Mouse (Mus musculus): Measurements from ENCODE around the gene Tuba1c. TPM values are rescaled to one million over a fixed set of nuclear protein-coding genes. Genes with fewer than 3 reads are reported as not detected.

Gene Tuba1c
- 100 to 1,000 TPM; 144 to 176 TPM for total RNA-seq (2021)
- long read RNA-seq, experiment 1, transcript Tuba1c-201 (4 exons, 1,982 nt) = major isoform, 97 of 196 reads
- long read RNA-seq, experiment 1, partial matches to known transcripts = 94 of 196 reads
- long read RNA-seq, experiment 1, other reads (novel, unspliced or antisense) = 5 of 196 reads
- long read RNA-seq, experiment 2, transcript Tuba1c-201 (4 exons, 1,982 nt) = major isoform, 24 of 54 reads
- long read RNA-seq, experiment 2, partial matches to known transcripts = 27 of 54 reads
- long read RNA-seq, experiment 2, other reads (novel, unspliced or antisense) = 3 of 54 reads

DNA sequence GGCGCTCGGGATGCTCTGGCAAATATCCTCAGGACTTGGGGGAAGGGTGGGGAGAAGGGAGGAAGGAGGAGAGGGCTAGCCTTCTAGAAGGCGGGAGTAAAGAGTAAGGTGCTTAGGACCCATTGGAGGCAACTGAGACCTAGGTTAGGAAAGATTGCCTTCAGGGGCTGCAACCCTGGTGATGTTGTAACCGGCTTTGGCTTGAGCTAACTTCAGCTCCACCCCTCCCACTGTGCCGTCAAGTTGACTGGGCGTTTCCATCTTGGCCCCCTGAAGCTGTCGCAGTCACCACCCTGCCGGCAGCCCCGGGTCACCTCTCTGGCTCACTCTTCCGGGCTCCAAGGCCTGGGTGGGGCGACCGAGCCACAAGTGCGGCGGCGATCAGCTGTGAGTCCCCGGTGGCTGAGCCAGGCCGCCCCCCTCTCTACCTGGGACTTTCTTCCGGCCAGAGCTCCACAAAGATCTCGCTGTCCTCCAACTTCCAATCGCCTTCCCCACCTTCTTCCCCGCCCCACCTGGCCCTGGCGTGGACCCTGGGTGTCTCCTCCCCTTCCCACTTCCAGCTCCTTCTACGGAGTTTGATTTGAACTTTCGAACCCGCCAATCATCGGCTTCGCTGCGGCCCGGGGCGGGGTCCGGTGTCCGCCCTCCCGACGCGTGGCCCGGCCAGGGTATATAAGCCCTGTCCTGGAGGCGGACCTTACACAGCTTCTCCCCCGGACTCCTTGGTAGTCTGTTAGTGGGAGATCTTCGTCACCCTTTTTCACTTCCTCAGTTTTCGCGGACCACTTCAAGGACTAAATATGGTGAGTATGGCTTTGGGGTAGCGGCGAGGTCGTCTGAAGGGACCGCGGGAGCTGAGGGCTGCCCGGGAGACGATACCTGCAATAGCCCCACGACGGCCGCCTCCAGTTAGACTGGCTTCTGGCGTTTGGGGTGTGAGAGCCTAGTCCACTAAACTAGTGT is at the start of gene Tuba1c:
Gene Tuba1c (plus strand): TSS at position 273 of the 966 bp plus-strand sequence.
- peak; percentile 97 for DNase-seq

DNA sequence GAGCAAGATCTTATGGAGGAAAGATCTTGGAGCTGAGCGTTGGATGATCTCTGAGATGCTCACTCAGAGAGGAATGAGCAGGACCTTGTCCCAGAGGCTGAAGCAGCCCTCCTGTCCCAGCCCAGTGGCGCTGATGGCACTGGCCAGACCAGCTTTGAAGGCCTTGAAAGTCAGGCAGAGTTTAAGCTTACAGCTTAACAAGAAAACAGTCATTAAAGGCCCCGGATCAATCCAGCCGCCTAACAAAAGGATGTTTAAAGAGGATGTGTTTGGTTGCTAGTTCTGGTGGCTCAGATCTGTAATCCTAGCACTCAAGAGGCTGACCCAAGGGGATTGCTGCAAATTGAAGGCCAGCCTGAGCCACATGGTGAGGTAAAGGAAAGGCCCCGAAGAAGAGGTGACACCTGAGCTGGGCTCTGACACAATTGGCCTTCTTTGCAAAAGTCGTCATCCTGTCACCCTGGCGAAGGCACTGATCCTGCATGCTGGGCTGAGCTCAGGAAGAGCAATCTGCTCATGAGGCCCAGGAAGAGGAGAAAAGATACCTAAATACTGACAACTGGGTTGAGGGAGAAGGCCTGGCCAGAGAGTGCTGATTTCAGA is 49.6 kb upstream of the Tuba1c start:
- DNase-seq = no peak

DNA sequence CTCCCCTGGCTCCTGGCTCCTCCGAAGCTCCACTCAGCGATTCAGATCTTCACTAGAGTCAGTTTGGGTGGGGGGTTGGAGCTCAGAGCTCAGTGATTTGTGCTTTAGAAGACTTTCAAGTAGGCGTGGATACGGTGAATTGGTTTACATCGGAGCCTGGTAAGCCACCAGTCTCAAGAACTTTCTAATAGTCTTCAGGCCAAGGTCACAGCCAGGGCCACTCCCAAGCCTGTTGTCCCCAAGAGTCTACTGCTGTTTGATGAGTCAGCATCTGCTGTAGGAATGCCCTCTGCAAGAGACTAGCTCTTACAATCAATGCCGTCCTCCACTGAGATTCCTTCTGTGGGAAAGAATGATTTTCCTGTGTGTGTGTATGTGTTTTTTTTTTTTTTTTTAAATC is 47.6 kb upstream of the Tuba1c start:
- DNase-seq = peak; percentile 41

DNA sequence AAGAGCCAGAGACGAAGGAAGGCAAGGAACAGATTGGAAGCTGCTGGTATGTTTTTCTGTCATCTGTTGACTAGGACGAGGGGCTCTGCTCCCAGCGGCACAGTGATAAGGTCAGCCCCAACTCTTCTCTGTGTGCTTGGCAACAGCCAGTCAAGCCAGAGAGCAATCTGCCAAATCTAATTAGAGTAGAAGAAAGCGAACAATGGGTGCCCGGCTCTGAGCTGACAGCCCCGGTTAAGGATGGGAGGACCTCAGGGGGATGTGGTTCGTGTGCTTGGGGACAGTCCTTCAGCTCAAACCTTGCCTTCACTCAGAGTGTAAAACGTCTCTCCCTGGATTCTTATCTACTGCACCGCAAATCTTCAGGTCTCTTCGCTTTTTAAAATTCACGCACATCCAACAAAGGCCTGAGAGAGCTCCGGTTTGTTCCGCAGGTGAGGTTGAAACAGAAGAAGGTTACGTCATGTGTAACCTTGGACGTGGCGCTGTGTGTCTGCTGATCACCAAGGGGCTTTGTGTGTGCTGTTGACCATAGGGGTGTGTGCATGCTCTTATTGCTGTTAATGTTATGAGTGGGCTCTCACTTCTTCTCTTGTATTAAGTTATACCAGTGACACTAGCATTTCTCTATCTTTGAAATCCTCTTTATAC is 46.1 kb upstream of the Tuba1c start:
- DNase-seq = no peak

DNA sequence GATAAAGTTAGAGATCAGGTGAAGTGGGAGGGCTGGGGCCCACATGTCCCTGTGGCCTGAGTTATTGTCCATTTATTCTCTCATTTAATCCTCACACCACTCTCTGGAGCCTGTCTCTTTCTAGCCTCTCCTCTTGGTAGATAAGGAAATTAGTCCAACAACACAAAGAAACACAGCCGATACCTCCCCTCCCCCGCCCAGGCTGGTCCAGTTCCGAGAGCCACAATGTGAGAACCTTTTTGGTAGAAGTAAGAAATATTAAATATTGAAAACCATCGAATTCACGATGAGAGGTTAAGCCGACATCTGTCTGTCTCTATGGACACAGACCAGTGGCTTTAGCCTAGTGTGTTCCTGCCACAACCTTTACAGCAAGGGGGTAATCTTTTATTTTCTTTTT is 45.0 kb upstream of the Tuba1c start:
- DNase-seq = no peak

DNA sequence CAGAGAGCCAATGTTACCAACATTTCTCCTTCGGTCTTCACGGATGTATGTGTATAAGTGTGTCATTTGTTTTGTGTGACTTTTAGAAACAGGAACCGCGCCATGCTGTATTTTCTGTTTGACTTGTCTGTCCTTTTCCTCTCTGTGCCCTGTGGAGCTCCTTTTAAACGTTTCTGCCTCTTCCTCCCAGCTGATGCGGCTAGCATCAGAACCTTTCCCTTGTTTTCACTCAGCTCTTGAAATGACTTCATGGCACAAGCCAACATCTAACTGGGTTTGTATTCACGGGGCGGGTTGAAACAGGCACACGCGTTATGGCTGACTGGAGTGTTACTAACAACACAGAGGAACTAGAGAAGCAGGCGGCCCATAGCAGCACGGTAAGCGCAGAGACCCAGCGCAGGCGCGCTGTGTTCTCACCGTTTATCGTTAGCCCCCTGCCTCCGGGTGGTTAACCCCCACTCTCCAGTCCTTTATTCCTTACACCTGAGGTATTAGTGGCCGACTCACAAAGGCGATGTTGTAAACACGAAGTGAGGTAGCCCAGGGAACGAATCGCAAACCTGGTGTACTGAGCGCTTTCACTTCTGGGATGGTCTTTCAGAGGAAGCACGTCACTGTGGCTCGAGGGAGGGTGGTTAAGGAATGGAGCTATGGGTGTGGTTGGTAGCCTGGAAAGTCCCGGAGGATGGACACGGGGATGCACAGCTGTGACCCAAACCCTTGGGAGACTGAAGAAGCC is 44.3 kb upstream of the Tuba1c start:
- DNase-seq = peak; percentile 85

DNA sequence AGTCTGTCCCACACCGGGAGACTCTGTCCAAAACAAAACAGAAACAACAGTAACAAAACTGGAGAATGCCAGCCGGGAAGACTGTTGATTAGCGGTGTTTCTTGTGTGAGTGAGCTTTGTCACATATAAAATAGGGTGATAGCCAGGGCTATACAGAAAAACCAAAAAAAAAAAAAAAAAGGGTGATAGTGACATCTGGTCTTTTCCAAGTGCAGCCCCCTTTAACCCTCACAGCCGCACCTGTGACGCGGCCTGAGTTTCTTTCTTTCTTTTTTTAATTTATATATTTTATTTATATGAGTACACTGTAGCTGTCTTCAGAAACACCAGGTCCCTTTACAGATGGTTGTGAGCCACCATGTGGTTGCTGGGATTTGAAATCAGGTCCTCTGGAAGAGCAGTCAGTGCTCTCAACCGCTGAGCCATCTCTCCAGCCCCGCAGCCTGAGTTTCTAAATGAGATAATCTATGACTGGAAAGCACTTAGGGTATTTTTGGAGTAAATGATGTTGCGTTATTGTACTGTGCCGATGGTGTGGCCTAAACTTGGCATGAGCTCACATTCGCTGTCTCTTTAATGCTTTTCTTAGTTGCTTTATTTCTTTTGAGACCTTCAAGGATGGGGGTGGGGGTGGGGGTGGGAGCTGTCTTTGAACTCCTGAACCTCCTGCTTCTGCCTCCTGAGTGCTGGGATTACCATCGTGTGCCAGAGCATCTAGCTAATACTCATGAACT is 43.5 kb upstream of the Tuba1c start:
- no peak for DNase-seq

DNA sequence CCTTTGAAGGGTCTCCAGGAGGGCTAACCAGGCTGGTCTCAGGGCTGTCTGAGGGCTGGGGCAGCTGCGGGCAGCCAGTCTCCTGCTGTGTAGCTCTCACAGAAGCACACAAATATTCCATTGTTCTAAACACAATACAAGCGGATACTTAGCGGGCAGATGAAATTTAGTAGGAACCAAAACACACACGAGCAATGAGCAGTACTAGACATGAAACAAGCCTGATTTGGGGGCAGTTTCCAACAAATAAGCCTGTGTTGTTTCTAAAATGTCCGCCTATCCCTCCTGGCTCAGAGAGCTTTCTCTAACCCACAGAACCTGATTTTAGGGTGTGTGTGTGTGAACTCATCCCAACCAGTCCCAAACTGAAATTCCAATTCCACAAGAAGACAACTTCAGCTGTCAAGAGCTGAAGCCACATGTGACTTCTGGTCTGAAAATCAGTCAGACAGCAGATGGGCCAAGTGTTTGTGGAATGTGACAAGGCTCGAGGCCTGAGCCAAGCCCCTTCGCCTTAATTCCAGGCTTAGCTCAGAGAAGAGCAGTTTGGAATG is 42.5 kb upstream of the Tuba1c start:
- DNase-seq = no peak

DNA sequence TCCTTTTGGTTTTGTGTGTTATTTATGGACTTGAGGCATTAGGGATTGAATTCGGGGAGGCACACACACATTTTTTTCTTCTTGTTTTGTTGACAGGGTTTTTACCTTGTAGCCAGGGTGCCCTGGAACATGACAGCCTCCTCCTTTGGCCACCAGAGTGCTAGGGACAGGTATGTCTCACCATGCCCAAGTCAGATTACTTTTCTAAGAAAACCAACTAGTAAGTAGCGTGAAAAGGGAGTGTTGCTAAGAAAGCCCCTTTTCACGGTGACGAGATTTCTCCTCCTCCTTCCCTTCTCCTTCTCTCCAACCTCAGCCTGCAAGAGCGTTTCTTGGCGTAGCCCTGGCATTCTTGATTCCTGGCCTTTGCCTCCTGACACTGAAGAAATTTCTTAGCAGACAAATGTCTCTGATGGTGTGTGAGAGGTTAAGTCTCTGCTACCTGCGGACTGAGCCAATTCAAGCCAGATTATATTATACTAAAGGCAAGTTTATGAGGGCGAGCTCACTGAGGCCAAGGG is 42.0 kb upstream of the Tuba1c start:
- DNase-seq = no peak

DNA sequence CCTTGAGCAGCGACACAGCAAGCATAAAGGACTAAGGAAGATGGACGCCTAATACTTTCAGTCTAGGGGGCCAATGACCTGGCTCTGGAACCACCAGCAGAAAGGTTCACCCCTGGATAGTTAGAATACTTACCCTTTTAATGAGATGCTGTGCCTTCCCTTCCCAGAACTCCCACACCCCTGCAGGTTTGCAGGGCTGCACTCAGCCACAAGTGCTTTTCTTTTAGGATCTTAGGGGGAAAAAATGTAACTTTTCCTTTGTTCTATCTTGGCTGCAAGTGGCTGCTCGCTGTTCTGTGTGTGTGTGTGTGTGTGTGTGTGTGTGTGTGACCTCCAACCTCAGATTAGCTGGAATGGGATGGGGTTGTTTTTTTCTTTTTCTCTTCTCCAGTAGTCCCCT is 40.9 kb upstream of the Tuba1c start:
- DNase-seq = no peak

DNA sequence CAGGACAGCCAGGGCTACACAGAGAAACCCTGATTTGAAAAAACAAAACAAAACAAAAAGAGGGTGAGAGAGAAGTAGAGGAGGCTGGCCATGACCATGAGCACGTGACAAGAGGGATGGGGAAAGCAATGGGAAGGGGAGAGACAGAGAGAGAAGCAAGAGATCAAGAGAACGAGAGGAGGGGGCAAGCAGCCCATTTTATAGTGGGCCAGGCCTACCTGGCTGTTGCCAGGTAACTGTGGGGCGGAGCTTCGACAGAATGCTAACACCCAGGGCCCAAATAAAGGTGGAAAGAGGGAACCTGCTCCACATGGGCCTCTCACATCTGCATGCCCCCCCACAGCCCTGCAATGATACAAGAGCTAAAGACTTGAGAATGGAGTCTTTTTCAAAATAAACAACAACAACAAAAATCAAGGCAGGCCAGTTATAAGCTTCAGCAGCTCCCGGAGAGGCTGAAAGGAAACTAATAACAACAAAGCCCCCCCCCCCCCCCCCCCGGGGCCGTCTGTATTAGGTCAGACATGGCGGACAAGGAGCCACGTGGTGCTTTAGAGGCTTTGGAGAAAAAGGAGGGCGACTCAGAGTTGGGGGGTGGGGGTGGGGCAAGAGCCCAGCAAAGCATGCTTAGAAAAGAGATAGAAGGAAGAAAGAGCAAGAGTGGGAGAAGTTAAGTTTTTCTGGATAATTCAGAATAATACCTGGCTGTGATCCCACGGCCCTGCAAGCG is 39.8 kb upstream of the Tuba1c start:
- DNase-seq = no peak

DNA sequence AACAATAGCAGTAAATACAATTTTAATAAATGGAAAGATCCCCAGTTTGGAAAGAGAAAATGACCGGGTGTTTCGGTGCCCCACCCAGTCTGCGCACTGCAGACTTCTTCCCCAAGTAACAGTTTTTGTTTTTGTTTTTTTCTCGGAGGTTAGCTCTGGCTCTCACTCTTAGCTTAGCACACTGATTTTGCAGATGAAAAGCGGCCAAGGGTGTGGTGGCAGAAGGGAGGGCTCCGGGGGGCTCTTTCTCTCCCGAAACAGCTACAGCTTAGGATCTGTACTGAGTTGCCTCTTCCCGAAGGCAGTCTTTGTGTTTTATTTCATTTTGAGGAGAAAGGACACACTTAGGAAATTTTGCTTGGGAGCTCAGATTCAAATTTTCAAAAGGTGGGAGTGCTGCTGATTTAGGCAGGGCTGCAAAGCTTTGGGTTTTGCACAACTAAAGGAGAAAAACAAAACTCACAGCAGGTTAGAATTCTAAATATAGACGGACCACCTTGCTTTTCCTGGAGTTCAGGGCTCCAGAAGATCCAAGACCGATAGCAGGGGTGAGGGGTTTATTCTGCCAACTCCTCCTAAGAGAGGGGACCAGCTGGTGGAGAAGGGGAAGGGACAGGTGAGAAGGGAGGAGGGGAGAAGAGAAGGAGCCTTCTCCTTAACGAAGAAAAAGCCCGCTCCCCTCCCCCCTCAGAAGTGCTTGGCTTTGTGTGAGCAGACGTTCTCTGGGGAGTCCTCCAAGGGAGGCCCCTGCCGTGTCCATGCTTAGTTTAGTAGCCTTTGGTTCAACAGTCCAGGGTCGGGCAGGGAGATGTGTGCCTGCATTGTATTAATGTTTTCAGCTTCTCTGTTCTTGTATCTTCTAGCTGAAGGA is 38.8 kb upstream of the Tuba1c start:
- DNase-seq = peak; percentile 56

DNA sequence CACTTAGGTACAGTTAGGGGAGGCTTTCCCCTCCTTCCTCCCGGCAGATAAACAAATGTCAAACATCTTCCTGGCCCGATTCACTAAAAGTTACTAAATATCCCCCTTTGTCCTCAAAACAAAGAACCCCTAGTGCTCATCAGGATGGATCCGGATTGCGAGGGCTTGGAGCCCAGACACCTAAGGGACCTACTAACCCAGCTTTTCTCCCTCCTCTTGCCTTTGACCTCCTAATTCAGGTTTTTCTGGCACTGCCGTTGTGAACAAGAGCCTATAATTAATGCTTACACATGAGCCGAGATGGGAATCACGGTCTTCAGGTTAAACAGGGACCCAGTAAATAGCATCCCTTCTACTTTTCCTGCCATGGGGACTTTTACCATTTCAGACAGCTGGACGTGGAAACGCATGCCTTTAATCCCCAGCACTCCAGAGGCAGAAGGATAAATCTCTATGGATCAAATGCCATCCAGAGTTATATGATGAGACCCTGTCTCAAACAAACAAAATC is 38.1 kb upstream of the Tuba1c start:
- no peak for DNase-seq

DNA sequence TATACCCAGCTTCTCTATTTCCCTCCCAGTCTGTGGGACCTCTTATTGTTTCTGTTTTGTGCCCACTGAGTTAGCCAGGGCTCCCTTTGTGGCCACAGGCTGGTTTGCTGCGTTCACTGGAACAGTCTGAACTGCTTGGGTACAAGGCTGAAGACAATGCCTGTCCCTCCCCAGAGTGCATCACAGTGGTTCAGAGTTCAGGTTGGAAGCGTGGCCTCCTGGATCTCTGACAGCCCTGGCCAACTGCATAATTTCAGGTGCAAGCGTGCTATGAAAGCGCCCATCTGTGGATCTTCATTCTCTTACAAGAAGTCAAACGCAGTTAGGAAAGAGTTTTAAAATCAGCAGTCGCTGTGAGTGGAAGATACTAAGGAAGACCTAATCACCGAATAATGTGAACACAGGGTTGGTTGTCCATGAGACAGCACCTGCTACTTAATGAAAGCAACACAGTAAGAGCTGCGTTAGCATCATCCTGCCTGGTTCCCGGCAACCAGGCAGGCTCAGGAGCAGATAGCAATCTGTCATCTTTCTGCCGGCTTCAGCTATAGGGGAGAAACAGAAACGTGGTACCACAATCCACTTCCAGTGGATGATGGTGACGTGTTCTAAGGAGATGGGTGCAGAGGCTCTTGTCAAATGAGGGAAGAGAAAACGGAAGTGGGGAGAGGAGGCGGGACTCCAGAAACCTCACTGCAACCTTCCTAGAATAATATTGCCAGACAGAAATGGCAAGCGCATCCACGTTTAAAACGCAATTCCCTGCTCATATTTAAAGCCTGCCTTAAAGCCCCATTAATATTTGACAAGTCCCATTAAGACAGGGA is 37.4 kb upstream of the Tuba1c start:
- peak; percentile 48 for DNase-seq

DNA sequence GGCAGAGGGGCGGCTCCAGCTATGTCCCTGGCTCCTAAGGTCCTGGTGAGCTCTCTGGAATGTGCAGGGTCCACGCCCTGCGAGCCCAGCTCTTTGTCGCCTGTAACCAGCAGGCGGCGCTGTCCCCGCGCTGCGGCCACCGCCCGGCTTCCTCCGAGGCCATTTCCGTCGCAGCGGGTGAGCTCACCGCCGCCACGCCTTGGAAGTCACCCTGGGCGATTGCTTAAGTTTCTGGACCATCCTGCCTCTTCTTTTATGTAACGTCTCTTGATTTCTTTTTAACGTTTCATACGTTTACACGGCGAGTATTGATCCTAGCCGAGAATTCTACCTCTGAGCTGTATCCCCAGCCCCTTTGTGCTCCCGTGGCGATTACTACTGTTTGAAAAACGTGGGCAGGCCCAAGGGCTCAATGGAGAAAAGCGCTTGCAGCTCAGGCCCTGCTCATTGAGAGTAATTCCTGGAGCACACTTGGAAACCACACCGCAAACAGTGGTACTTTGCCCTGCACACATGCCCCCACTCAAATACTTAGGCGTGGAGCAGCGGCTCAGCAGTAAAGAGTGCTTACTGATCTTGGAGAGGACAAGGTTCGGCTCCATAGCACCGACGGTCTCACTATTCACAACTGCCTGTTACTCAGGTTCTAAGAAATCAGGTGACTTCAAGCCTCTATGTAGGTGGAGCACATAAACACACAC is 36.4 kb upstream of the Tuba1c start:
- DNase-seq = peak; percentile 98

DNA sequence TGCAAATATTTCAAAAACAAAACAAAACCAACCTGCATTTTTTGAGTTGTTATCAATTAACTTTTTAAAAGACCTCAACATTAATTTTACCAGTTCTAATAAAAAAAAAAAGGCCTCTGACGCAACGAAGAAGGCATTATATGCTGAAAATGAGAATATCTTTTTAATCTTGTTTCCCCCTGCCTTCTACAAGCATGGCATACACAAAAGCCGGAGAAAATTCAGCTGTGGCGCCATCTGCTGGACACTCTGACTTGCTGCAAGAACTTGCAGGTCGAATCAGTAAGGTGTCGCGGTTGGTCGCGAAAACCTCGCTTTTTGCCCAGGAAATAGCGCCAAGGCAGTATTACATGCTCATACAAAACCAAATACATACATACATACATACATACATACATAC is 35.8 kb upstream of the Tuba1c start:
- DNase-seq = peak; percentile 91

All from adrenal gland, postnatal 10 days (tissue).